Mouse (Mus musculus): Measurements from ENCODE around the gene Hist1h3e.
"Not testable (repeated sequence)": the region's sequence is repeated elsewhere in the genome, so short reads cannot be mapped to it uniquely, and the experiment has no call there.

Hist1h3e gene

DNA sequence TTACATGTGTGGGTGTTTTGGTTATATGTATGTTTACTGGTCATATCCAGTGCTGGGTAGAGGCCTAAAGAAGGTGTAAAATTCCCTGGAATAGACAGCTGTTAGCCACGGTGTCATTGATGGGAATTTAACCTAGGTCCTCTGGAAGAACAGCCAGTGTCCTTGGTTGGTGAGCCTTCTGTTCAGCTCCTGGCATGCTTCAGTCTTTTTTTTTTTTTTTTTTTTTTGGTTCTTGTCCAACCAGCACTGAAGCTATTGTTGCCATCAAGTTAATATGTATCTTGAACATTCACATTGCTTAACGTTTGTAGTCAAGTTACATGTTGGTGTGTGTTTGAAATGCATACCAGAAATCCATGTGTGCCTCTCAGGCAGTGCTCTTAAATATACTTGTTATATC, 2.3 kb upstream of the Hist1h3e start:
- DNase-seq (ENCODE audit: extremely low spot score, low spot score): no peak

DNA sequence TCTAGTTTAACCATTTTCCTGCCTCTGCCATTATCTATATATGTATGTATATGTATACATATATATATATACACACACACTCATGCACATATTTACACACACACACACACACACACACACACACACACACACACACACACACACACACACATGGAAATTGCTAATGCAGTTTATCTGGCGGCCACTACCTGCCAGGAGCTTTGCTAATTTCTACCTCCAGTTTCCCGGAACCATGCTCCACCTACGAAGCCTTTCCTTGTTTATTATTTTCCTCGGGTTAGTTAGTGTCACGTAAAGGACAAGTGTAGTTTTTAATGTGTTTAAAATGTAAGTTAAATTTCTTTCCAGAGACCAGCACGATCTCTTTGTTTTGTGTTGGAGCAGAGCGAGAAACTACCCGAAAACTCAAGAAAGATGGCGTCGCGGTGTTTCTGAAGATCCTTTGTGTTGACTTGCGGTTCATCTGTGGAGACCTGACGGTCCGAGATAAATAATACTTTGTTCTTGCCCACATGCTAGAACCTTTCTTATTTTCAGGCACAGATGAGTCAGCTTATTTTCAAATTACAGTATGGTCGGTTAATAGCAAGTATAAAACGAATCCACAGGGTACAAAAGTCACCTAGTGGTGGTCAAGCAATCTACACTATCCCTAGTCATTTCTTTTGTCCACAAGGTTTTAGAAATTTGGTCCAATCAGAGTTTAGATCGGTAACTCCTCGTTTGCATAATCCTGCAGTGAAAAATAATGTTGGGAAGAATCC, 712 bp upstream of the Hist1h3e start:
- no peak for DNase-seq (ENCODE audit: extremely low spot score, low spot score)

DNA sequence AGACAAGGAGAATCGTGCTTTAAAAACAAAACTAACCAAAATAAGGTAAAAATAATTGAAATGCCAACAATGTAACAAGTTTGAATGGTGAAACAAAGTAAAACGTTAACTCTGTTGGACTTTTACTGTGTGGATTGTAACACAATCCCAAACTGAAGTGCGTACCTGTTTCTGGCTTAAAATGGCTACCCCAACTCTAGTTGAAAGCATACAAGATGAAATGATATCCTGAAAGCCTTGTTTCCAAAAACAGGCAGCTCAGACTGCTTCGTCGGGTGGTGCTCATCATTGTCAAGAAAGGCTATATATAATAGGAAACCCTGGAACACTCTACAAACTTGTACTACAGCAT, 662 bp downstream of the Hist1h3e start:
- not testable (repeated sequence) for DNase-seq (ENCODE audit: extremely low spot score, low spot score)

DNA sequence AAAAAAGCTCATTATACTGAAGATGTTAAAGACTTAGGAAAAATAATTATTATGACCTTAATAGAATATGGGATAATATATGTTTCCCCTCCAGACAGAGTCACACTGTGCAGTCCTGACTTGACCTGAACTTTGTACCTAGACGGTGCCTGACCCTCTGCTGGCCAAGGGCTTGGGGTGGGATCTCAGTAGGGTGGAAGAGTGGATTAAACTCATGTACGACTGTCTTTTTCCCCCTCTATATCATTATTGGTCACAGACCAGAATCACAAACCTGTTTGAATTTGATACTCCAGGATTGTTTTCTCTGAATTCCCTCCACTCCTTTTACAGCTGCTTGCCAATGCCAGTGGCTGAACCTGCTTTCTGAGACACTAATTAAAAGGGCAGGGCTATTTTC, 1.5 kb downstream of the Hist1h3e start:
- not testable (repeated sequence) for DNase-seq (ENCODE audit: extremely low spot score, low spot score)

DNA sequence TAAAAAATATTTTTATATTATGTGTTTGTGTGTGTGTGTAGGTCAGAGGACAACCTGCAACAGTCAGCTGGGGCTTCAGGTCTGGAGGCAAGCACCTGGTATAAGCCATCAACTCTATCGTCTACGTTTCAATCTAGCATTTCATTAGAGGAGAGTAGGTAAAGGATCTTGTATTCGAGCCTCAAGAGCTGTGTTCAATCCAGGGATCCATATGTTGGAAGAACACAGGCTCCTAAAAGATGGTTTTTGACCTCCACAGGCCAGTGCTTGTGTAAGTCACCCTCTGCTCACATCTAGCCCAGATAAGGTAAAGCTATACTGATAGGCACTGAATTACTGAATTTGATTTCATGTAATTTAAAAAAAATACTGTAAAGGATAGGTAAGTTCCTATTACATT, 5.3 kb downstream of the Hist1h3e start:
- no peak for DNase-seq (ENCODE audit: extremely low spot score, low spot score)

DNA sequence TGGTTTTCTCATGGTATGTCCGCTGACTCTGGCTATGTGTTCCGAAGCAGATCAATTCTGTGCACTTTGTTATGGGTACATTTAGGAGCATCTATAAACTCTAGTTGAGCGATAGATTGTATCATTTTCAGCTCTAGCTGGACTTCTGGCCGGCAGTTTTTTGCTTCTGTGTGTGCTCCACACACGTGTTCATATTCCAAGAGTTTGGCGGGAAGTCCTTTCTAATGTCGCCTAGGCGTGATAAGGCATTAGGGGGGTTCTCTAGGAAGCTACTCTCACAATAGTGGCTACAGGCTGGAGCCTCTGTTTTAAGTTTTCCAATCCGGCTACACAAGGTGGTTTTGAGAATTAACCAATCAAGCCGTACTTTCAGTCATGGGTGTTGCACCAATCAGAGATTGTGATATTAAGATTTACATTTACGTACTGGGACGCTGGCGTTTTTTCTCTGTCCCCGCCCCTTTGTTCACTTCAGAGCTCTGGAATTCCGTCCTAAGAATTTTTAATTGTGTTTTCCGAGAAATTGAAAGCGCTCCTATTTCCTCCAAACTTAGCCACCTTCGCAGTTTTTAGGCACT, 6.2 kb downstream of the Hist1h3e start:
- peak; percentile 77 for DNase-seq (ENCODE audit: extremely low spot score, low spot score)

DNA sequence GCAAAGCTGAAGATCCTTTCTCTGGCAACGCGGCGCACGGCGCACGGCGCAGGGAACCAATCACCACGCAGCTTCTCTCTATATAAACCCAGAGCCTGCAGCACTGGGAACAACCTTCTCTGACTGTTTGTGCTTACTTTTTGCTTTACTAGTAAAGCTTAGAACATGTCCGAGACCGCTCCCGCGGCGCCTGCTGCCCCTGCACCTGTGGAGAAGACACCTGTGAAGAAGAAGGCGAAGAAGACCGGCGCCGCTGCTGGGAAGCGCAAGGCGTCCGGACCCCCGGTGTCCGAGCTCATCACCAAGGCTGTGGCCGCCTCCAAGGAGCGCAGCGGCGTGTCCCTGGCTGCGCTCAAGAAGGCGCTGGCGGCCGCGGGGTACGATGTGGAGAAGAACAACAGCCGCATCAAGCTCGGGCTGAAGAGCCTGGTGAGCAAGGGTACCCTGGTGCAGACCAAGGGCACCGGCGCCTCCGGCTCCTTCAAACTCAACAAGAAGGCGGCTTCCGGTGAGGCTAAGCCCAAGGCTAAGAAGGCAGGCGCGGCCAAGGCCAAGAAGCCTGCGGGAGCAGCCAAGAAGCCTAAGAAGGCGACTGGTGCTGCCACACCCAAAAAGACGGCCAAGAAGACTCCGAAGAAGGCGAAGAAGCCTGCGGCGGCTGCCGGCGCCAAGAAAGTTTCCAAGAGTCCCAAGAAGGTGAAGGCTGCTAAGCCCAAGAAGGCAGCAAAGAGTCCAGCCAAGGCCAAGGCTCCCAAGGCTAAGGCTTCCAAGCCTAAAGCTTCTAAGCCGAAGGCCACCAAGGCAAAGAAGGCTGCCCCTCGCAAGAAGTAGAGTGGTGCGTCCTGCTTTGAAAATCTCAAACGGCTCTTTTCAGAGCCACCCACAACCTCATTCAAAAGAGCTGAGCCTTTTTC, 7.0 kb downstream of the Hist1h3e start:
- DNase-seq (ENCODE audit: extremely low spot score, low spot score): peak; percentile 87

DNA sequence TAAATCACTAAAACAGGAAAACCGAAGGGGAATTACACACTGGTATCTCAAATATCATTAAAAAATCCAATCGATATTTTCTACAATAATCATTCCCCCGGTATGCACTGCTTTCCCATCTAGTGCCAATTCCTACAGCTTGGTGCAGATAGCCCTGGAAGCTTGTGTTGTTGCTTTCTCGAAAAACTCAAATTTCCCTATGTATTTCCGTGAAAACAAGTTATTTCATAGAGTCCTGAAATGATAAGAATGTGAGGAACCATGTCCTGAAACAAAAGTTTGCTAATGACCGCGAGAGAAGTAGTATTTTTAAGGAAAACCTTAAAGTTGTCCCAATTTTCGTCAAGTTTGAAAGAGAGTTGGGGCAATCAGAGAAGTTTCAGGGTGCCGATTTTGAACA, 7.8 kb downstream of the Hist1h3e start:
- no peak for DNase-seq (ENCODE audit: extremely low spot score, low spot score)

DNA sequence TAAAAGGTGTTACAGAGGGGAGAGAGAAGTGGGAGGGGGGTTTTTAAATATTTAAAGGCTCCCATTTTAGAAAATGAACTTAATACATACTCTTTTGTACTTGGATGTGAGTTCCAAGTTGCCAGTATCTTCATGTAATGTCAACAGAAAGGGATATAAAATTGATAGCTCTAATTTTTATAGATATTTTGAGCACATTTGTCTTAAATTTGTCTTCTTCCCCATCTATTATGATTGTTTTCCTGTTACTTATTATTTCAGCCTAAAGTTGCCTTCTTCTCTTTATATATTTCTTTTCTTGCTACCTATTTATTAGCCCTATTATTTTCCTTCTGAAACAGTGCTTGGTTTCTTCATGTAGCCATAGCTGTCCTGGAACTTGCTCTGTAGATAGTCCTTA, 9.2 kb downstream of the Hist1h3e start, which contains the start of gene Hist1h1d:
Gene Hist1h1d (plus strand): TSS at position 301 of the 400 bp plus-strand sequence.
- no peak for DNase-seq (ENCODE audit: extremely low spot score, low spot score)

DNA sequence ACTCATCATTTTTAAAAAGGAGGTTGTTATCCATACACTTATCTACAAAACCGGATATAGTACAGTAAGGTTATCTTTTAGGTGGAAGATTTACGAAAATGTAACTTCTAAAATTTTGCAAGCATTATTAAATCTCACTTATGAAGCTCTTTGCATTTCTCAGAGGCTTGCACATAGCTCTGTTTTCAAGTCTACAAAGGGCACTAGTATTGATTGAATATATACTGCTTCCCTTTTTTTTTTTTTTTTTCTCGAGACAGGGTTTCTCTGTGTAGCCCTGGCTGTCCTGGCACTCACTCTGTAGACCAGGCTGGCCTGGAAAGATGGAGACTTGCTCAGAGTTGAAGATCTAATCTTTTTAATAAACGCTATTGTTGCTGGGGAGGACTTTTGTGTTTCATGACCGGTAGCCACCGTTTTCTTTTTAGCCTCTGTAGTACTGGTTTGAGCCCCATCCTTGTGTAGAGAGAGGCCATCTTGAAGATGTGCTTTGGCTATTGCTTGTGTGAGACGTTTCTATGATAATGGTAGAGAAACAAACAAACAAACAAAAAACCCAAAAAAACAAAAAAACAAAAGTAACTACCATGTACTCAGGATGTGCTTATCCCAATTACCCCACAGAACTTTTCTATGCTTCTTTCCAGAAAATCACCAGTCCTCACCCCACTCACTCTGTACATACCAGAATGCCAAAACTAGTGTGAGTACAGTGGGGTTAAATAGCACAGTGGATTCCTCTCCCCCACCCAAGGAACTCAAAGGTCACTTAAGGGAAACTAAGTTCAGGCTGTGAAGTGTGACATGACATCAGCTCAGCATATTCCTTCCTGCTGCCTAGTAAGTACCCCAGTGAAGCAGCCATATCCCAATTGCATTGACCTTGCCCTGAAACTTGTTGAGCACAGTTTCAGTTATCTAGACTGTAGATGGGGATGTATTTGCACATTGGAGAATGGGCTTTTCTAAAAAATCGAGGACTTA, 9.9 kb downstream of the Hist1h3e start:
- no peak for DNase-seq (ENCODE audit: extremely low spot score, low spot score)

DNA sequence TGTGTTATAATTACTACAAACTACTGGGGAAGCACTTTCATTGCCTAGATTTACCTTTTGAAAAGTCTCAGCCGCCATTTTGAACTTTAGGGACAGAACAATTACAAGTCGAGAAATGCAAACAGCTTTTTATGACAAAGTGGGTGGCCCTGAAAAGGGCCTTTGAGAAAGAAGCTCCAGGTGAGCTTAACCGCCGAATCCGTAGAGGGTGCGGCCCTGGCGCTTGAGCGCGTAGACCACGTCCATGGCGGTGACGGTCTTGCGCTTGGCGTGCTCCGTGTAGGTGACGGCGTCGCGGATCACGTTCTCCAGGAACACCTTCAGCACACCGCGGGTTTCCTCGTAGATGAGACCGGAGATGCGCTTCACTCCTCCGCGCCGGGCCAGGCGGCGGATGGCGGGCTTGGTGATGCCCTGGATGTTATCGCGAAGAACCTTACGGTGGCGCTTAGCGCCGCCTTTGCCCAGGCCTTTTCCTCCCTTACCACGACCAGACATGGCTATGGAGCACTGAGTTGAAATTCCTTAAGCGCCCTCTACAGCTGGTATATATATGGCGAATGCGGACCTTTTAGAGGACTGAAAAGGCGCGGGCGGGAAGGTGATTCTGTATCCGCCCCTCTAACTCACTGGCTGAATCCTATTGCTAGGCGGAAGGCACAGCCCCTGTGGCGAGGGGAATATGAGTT, 10.9 kb downstream of the Hist1h3e start, which contains the start of gene Hist1h4f:
Gene Hist1h4f (minus strand): TSS at position 503 of the 689 bp plus-strand sequence.
- peak; percentile 94 for DNase-seq (ENCODE audit: extremely low spot score, low spot score)

DNA sequence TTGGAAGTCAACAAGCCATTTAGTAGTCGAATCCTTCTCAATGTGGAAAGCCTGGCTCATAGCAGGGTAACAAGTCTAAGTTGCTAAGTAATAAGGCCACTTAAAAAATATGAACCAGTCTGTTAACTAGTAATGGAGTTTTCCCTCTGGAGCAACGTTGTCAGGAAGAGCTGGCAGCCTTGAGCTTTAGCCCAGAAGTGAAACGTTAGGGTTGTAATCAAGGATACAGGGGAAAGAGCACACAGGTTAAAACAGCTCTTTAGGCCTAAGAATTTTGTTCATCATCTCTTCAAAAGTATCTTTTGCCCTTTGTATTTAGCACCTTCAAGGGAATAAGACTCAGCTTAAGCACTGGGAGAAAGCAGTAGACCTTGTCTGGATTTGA, 11.4 kb downstream of the Hist1h3e start:
- DNase-seq (ENCODE audit: extremely low spot score, low spot score): no peak

DNA sequence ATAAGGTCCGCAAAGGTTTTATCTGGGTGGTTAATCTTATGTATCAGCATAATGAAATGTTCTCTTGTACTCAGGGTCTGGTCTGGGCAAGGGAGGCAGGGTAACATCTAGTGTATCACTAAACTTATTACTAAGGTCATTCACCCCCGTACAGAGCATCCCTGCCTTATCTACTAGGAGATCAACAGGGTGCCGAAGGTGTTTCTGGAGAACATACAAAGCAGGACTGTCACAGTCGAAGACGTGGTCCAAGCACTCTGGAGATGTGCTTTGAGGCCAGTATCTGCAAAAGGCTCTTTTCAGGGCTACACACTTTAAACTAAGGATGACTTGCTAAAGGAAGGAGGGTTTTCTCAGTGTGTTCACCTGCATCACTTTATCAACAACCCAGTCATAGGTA, 15.5 kb downstream of the Hist1h3e start:
- no peak for DNase-seq (ENCODE audit: extremely low spot score, low spot score)

DNA sequence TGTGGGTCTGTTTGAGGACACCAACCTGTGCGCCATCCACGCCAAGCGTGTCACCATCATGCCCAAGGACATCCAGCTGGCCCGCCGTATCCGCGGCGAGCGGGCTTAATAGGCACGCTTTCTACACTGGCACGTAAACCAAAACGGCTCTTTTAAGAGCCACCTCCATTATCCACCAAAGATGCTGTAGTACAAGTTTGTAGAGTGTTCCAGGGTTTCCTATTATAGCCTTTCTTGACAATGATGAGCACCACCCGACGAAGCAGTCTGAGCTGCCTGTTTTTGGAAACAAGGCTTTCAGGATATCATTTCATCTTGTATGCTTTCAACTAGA, 17.4 kb downstream of the Hist1h3e start:
- DNase-seq (ENCODE audit: extremely low spot score, low spot score): not testable (repeated sequence)

DNA sequence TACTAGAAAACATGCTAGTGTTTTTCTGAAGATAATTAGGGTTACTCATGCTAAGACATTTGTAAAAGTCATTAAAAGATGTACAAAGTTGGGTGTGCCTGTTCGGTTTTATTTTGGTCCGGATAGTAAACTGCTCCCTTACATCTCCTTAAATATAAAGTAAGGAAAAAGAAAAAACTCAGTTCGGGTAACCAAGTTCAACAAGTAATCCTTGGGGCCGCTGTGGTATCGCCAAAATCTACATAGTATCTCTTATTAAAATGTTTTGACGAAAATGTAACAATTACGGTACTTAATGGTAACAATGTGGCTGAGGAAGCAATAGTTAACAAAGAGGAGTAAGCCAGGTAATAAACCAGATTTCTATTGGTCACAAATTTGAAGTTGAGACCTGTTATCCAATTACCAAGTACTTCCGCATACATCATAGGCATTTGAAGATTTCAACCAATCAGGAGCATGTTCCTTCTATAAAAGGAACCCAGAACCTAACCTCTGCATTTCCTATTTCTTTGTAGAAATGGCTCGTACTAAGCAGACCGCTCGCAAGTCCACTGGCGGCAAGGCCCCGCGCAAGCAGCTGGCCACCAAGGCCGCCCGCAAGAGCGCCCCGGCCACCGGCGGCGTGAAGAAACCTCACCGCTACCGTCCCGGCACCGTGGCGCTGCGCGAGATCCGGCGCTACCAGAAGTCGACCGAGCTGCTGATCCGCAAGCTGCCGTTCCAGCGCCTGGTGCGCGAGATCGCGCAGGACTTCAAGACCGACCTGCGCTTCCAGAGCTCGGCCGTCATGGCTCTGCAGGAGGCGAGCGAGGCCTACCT, 18.0 kb downstream of the Hist1h3e start, which contains the start of gene Hist1h3f:
Gene Hist1h3f (plus strand): TSS at position 88 of the 822 bp plus-strand sequence.
- DNase-seq (ENCODE audit: extremely low spot score, low spot score): no peak

DNA sequence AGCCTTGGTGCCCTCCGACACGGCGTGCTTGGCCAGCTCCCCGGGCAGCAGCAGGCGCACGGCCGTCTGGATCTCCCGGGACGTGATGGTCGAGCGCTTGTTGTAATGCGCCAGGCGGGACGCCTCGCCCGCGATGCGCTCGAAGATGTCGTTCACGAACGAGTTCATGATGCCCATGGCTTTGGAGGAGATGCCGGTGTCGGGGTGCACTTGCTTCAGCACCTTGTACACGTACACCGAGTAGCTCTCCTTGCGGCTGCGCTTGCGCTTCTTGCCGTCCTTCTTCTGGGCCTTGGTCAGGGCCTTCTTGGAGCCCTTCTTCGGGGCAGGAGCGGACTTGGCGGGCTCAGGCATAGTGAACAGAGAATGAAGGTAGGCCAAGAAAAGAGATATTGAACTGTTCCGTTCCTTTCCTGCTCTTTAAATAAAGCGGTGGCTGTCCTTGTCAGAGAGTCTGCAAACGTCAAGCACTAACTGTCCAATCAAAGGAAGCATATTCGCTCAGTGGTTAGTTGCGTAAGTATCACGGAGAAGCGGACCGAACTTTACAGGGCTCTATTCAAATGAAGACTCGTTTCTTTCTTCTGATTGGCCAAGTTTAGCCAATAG, 19.1 kb downstream of the Hist1h3e start, which contains the start of gene Hist1h2bh:
Gene Hist1h2bh (minus strand): TSS at position 394 of the 609 bp plus-strand sequence.
- DNase-seq (ENCODE audit: extremely low spot score, low spot score): peak; percentile 83

DNA sequence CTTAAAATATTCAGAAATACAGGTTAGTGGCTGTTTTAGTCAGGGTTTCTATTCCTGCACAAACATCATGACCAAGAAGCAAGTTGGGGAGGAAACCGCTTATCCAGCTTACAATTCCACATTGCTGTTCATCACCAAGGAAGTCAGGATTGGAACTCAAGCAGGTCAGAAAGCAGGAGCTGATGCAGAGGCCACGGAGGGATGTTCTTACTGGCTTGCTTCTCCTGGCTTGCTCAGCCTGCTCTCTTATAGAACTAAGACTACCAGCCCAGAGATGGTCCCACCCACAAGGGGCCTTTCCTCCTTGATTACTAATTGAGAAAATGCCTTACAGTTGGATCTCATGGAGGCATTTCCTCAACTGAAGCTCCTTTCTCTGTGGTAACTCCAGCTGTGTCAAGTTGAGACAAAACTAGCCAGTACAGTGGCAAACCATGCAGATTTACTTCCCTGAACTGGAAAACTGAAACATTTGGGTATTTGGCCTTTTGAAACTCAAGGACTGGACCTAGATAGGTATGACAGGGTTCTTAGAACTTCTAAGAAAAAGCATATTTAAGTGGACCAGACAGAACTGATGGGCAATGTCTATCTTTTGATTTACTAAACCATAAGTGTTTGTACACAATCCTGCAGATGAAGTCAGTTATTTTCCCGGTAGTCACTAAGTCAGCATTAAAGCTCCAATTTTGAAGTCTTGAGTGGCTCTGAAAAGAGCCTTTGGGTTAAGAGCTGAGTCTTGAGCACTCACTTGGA, 19.8 kb downstream of the Hist1h3e start:
- DNase-seq (ENCODE audit: extremely low spot score, low spot score): not testable (repeated sequence)

DNA sequence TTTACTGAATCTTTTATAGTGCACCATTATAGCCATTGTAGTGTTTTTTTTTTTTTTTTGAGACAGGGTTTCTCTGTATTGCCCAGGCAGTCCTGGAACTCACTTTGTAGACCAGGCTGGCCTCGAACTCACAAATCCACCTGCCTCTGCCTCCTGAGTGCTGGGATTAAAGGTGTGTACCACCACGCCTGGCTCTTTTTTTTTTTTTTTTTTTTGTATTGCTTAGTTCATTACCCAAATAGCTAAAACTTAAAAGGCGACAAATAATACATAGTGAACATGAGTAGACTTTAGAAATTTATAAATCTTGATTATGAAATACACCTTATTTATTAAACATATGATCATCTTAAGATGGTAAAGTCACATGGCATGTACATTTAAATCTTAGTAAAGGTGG, 20.7 kb downstream of the Hist1h3e start:
- DNase-seq (ENCODE audit: extremely low spot score, low spot score): no peak
